Mouse (Mus musculus): ENCODE measurements at regions not wholly inside any gene's neighbourhood (a gene's known extent, or its start where the extent isn't known, plus 50 kb on each side); places are given as distances from the start of the nearest gene placed in this dataset.
A peak's percentile ranks its signal among the peaks of the same experiment; 100 is the strongest.
"Not testable (repeated sequence)": the region's sequence is repeated elsewhere in the genome, so short reads cannot be mapped to it uniquely, and the experiment has no call there.

DNA sequence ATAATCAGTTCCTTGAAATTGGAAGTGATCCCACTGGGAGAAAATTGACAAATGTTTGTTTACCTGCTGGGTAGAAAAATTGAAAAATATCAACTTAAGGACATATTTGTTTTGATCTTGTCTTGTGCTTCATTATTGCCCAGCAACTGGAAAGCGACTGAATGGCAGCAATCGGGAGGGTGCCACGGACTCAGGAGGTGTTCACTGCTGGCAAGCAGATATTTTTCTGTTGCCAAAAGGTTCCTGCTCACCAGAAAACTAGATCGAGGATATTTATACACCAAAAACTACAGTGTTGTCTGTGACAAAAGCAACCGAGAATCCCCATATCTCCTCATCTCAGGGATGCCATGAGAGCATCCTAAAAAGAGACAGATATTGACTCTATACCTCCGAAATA is 71.4 kb downstream of the Gm21833 start:
- DNase-seq = no peak

- DNase-seq = no peak
Observed at GRCm38 (mm10) chr16:82920533-82920932, 92.4 kb downstream of the Gm21833 start.

DNA sequence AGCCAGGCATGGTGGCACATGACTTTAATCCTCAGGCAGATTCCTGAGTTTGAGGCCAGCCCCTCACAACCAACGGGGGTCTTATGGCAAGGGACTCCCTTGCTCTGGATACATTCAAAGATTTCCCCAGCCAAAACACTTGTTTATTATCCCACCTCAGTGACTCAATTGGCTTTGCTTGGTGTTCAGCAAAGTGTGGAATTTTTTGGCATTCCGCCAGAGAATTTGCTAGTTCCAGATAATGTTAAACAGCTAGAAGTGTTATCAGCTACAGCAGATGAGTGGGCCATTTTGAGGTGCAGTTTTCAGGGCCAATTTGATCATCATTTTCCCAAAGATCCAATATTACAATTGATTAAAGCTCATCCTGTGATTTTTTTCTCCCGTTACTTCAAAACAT is 130.8 kb downstream of the Gm21833 start:
- DNase-seq = not testable (repeated sequence)

DNA sequence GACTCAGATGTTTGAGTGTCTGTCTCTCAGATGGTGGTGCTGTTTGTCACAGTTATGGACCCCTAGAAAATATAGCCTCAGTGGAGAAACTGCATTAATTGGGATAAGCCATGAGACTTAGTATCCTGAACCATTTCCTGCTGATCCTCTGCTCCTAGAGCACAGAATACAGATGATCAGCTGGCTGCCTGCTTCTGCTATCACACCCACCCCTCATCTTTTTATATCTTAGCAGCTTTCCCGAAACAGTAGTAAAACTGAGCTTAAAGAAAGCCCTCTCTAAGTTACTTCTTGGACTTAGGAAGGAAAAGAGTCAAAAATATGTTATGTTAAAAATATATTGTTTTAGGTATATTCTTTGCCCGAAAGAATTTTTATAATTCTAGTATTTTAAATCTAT is 163.5 kb downstream of the Gm21833 start:
- DNase-seq = no peak

- DNase-seq = peak; percentile 12
Observed at GRCm38 (mm10) chr16:82997861-82998260, 169.7 kb downstream of the Gm21833 start.

DNA sequence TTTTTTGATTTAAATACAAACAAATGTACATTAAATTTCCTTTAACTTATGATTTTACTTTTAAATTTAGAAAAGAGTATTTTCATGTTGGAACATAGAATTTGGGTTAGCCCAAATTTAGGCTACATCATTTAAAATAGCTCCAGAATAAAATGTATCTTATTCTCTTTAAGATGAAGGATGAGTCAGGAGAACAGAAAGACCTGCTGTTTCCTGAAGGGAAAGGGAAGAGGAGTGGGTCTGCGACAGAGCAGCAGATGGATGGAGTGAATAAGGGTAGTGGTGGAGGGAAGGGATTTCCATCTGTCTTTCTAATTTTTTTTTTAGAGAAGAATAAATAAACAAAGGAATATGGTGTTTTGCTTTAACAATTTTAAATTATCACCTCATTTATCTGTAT is 193.1 kb downstream of the Gm21833 start:
- no peak for DNase-seq

- DNase-seq = no peak
Observed at GRCm38 (mm10) chr16:83063423-83063822, 235.2 kb downstream of the Gm21833 start.

- no peak for DNase-seq
Observed at GRCm38 (mm10) chr16:83071488-83071887, 243.3 kb downstream of the Gm21833 start.

- peak; percentile 23 for DNase-seq
Observed at GRCm38 (mm10) chr16:83092059-83092458, 263.9 kb downstream of the Gm21833 start.

DNA sequence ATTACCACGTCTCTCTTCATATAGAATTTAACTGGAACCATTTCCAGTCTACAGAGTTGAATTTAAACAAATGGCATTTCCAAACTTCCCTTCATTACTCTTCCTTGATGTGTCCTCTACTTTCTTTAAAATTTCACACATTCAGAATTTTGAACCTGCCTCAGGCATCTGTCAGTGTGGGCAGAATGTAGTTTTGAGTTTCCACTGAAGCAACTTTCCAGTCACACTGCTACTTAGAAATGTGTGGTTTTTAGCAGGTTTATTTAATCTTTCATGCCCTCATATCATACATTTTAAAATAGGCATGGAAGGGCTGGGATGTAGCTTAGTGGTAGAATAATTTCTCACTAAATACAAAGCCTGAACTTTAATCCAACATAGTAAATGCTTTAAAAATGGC is 282.9 kb downstream of the Gm21833 start:
- DNase-seq = no peak

GRCm38 (mm10) chr16:83131876-83132275 is 303.7 kb downstream of the Gm21833 start:
- DNase-seq = no peak

DNA sequence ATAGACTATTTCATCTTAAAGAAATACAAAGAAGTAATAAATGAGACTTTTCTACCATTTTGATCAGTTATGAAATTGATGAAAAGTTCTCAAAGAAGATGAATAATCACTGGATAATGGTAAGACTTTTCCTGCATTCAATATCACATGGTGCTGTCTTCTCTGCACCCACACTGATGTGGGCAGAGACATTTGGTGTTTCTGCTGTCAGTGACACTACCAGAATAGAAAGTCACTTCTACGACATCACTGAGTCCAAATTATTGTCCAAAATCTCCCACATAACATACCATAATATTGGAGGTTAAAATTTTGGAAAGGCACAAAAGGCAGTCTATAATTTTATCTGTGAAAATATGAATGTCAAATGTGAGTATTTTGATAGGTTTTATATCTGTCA is 344.8 kb downstream of the Gm21833 start:
- no peak for DNase-seq

DNA sequence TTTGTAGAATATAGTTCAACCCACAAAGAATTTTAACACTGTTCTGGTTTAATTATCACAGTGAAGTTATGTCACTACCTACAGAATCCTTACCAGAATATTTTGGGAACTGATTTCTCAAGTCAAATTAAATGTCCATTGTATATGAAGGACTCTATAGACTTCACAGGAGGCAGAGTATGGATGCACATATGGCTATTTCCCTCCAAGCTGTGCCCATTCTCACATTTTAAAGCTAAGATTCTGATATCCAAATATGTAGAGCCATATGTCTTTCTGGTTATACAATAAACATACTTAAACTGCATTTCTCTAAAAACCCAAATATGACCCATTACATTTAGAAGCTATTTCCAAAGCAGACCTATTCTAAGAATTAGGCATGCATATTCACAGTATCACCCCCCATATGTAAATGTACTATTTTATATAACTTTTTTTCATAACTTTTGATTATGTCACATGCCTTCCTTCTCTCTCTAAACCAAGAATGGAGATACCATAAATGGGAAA is 365.3 kb downstream of the Gm21833 start:
- no peak for DNase-seq

- DNase-seq = no peak
Observed at GRCm38 (mm10) chr16:83197812-83198211, 369.6 kb downstream of the Gm21833 start.
